Mouse (Mus musculus): ENCODE measurements around the gene A630089N07Rik. TPM values are rescaled to one million over a fixed set of nuclear protein-coding genes. Genes with fewer than 3 reads are reported as not detected.

Gene A630089N07Rik
- total and polyA plus RNA-seq, 3 experiments, result 23.5 to 27.2 (median 26.0) TPM

- H3K4me2 ChIP-seq (ENCODE audit: insufficient read depth, low read depth, poor library complexity, severe bottlenecking), result no peak overlapping the region
- peaks cover 13% of the 10 kb centered on the region for H3K79me2 ChIP-seq (replicated peaks; ENCODE audit: control insufficient read depth, extremely low read depth, insufficient read depth, poor library complexity, severe bottlenecking)
- peaks cover 3 to 37% of the 10 kb centered on the region in 2 experiments for H3K4me1 ChIP-seq (ENCODE audit: control insufficient read depth in 1 of 2, insufficient read depth in 2 of 2)
- no peak overlapping the region for H3K4me3 ChIP-seq (replicated peaks in 1 of 3; ENCODE audit: low read depth in 2 of 3, low read length in 2 of 3, poor library complexity in 1 of 3)
- dilution Hi-C loops (cut with MboI; ENCODE audit: extremely low pct_ligation_motif_present, extremely low pct_unique_long_range_greater_than_20kb, low sequenced_read_pairs), result no loop called here
- H3K27me3 ChIP-seq (replicated peaks), result no peaks in the 10 kb centered on the region
- in situ Hi-C loops (cut with MboI; ENCODE audit: low pct_ligation_motif_present, low pct_unique_long_range_greater_than_20kb, low sequenced_read_pairs), result no loop called here
- H3K9ac ChIP-seq (ENCODE audit: insufficient read depth, low read depth), result no peak overlapping the region
- H3K36me3 ChIP-seq (replicated peaks in 1 of 2; ENCODE audit: control insufficient read depth in 1 of 2, insufficient read depth in 1 of 2, low read length in 1 of 2), result peaks cover 3 to 11% of the 10 kb centered on the region in 2 experiments
- TF ChIP-seq JUND (conservative IDR thresholded peaks at IDR 0.05; ENCODE audit: low read depth, low read length), result no peak
- no peak for TF ChIP-seq UBTF (IDR thresholded peaks at IDR 0.05; ENCODE audit: low read depth, low read length)
- no peak for TF ChIP-seq EP300 (IDR thresholded peaks at IDR 0.05; ENCODE audit: low read length)
- no peak for TF ChIP-seq USF1 (IDR thresholded peaks at IDR 0.05; ENCODE audit: low read depth, low read length)
- TF ChIP-seq MAX (IDR thresholded peaks at IDR 0.05; ENCODE audit: low read length), result no peak
- TF ChIP-seq SMC3 (IDR thresholded peaks at IDR 0.05; ENCODE audit: low read depth, low read length), result no peak
- TF ChIP-seq E2F4 (IDR thresholded peaks at IDR 0.05; ENCODE audit: insufficient replicate concordance, low read depth, low read length), result no peak
- TF ChIP-seq CTCF (conservative IDR thresholded peaks at IDR 0.05 in 1 of 2, IDR thresholded peaks at IDR 0.05 in 1 of 2; ENCODE audit: low read depth in 2 of 2, low read length in 2 of 2), result no peak
- no peak for TF ChIP-seq POLR2A (IDR thresholded peaks at IDR 0.05; ENCODE audit: low read depth, low read length)
- TF ChIP-seq CHD1 (IDR thresholded peaks at IDR 0.05; ENCODE audit: low read depth, low read length), result no peak
- no peak for TF ChIP-seq ZC3H11A (IDR thresholded peaks at IDR 0.05; ENCODE audit: low read depth, low read length)
- no peak for TF ChIP-seq ETS1 (conservative IDR thresholded peaks at IDR 0.05; ENCODE audit: low read depth, low read length)
- no peak for TF ChIP-seq PAX5 (IDR thresholded peaks at IDR 0.05; ENCODE audit: low read length)
- TF ChIP-seq HCFC1 (IDR thresholded peaks at IDR 0.05; ENCODE audit: low read depth, low read length), result no peak
- no peaks in the 10 kb centered on the region for H3K9me3 ChIP-seq (replicated peaks; ENCODE audit: low read length)
- H3K27ac ChIP-seq (ENCODE audit: insufficient read depth, low read depth), result no peak overlapping the region
- DNase-seq (ENCODE audit: extremely low read depth), result no peak
Measured at GRCm38 (mm10) chr16:97963956-97964540, 118.2 kb downstream of the A630089N07Rik start.

DNA sequence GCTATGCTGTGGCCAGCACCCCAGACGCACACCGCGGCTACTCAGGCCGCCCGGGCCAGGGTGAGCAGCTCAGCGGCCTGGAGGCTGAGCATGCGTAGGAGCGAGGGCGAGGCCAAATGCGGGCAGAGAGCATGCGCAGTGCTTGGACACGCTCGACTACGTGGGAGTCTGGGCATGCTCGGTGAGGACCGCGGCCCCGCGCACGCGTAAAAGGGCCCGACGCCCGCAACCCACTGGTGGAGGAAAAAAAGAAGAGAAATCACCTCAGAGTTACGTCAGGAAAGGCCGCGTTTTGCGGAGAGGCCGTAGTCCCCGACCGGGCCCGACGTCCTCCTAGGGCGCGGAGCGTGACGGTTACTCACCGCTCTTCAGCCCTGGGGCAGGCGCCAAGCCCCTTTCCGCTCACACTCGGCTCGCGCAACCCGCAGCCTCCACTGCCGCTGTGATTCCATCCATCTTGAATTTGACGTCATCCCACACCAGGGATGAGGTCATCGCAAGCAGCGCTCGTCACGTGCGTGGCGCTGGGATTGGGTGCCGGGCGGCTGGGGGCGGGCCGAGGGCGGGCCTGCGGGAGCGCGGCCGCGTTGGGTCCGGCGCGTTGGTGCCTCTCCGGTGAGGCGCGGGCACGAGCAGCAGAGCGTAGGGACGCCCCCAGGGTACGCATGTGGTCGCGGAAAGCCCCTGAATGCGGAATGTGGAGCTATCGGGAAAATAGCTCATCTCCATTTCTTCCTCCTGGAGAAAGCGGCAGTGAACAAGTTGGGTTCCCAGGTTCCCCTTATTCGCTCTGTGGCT, 119.9 kb downstream of the A630089N07Rik start, which contains the start of the genes C2cd2 and Zbtb21:
Gene C2cd2, minus strand, starts transcription at position 448 of the 798 bp plus-strand sequence.
Gene Zbtb21, minus strand, starts transcription at position 472 of the 798 bp plus-strand sequence.
- Histone ChIP-seq H3K9me3 (replicated peaks; ENCODE audit: low read length) (no peaks in the 10 kb centered on the region), H3K9ac (ENCODE audit: insufficient read depth, low read depth) (peak within 1 kb of the TSS; percentile 84), H3K27me3 (replicated peaks) (no peaks in the 10 kb centered on the region), H3K27ac (ENCODE audit: insufficient read depth, low read depth) (peak within 1 kb of the TSS; percentile 91), H3K4me3 (replicated peaks in 1 of 3; ENCODE audit: low read depth in 2 of 3, low read length in 2 of 3, poor library complexity in 1 of 3) (peak within 1 kb of the TSS; percentile 68 to 83 (median 77)), H3K4me1 (ENCODE audit: control insufficient read depth in 1 of 2, insufficient read depth in 2 of 2) (peaks cover 6 to 53% of the 10 kb centered on the region in 2 experiments), H3K4me2 (ENCODE audit: insufficient read depth, low read depth, poor library complexity, severe bottlenecking) (peak within 1 kb of the TSS; percentile 82), H3K79me2 (replicated peaks; ENCODE audit: control insufficient read depth, extremely low read depth, insufficient read depth, poor library complexity, severe bottlenecking) (peaks cover 17% of the 10 kb centered on the region), H3K36me3 (replicated peaks in 1 of 2; ENCODE audit: control insufficient read depth in 1 of 2, insufficient read depth in 1 of 2, low read length in 1 of 2) (peaks cover 10 to 20% of the 10 kb centered on the region in 2 experiments)
- in situ Hi-C loops (cut with MboI; ENCODE audit: low pct_ligation_motif_present, low pct_unique_long_range_greater_than_20kb, low sequenced_read_pairs), result no loop called here
- dilution Hi-C loops (cut with MboI; ENCODE audit: extremely low pct_ligation_motif_present, extremely low pct_unique_long_range_greater_than_20kb, low sequenced_read_pairs), result no loop called here
- peak; percentile 97 for DNase-seq (ENCODE audit: extremely low read depth)
- TF ChIP-seq ZNF384 (IDR thresholded peaks at IDR 0.05; ENCODE audit: low read depth, low read length), result peak; percentile 71
- no peak for TF ChIP-seq ZKSCAN1 (IDR thresholded peaks at IDR 0.05; ENCODE audit: borderline replicate concordance, low read depth, low read length)
- peak; percentile 4; the same call in 1 of the 2 replicates for TF ChIP-seq SMC3 (IDR thresholded peaks at IDR 0.05; ENCODE audit: low read depth, low read length)
- TF ChIP-seq NELFE (IDR thresholded peaks at IDR 0.05; ENCODE audit: low read depth, low read length), result peak; percentile 97
- peak; percentile 86 for TF ChIP-seq TCF12 (IDR thresholded peaks at IDR 0.05; ENCODE audit: low read depth, low read length)
- TF ChIP-seq JUN (IDR thresholded peaks at IDR 0.05; ENCODE audit: insufficient read depth, low read depth, low read length), result peak; percentile 89
- TF ChIP-seq KAT2A (IDR thresholded peaks at IDR 0.05; ENCODE audit: insufficient replicate concordance, low read length), result no peak
- peak; percentile 83 for TF ChIP-seq MAX (IDR thresholded peaks at IDR 0.05; ENCODE audit: low read length)
- TF ChIP-seq SIN3A (IDR thresholded peaks at IDR 0.05; ENCODE audit: low read length), result no peak; the same call in none of the 2 replicates
- TF ChIP-seq ZMIZ1 (IDR thresholded peaks at IDR 0.05; ENCODE audit: low read depth, low read length), result peak; percentile 80; the same call in 1 of the 2 replicates
- no peak for TF ChIP-seq PAX5 (IDR thresholded peaks at IDR 0.05; ENCODE audit: low read length)
- TF ChIP-seq POLR2A (IDR thresholded peaks at IDR 0.05; ENCODE audit: low read depth, low read length), result peak; percentile 83
- peak; percentile 71 for TF ChIP-seq MXI1 (IDR thresholded peaks at IDR 0.05; ENCODE audit: low read depth, low read length)
- no peak for TF ChIP-seq ZC3H11A (IDR thresholded peaks at IDR 0.05; ENCODE audit: low read depth, low read length)
- peak; percentile 95 for TF ChIP-seq MYC (IDR thresholded peaks at IDR 0.05; ENCODE audit: low read depth, low read length)
- TF ChIP-seq MEF2A (IDR thresholded peaks at IDR 0.05; ENCODE audit: borderline replicate concordance, low read depth, low read length), result peak; percentile 61; the same call in 1 of the 2 replicates
- peak; percentile 95 for TF ChIP-seq NRF1 (IDR thresholded peaks at IDR 0.05; ENCODE audit: low read depth, low read length)
- peak; percentile 79 for TF ChIP-seq ETS1 (conservative IDR thresholded peaks at IDR 0.05; ENCODE audit: low read depth, low read length)
- 0 out of 2 replicates have a peak, but pooled peaks have one; percentile 37 for TF ChIP-seq E2F4 (IDR thresholded peaks at IDR 0.05; ENCODE audit: insufficient replicate concordance, low read depth, low read length)
- peak; percentile 64; the same call in 1 of the 2 replicates for TF ChIP-seq EP300 (IDR thresholded peaks at IDR 0.05; ENCODE audit: low read length)
- TF ChIP-seq CHD1 (IDR thresholded peaks at IDR 0.05; ENCODE audit: low read depth, low read length), result no peak
- 0 out of 2 replicates have a peak, but pooled peaks have one; percentile 19 for TF ChIP-seq MAFK (IDR thresholded peaks at IDR 0.05; ENCODE audit: insufficient replicate concordance, low read length)
- TF ChIP-seq MAZ (IDR thresholded peaks at IDR 0.05; ENCODE audit: low read depth, low read length), result no peak

Measured in CH12.LX (cell line).